Mouse (Mus musculus) C2C12 (cell line): ENCODE results near the gene Gstk1.

ENCODE experiments used
- CTCF ChIP-seq: IDR thresholded peaks from one replicate; pipeline ENCODE4 v1.5.1; 2011; ENCODE audit not compliant: control insufficient read depth, insufficient read depth, insufficient read length
- FOSL1 ChIP-seq: IDR thresholded peaks from one replicate; pipeline ENCODE4 v1.8.0; 2011; ENCODE audit warnings: mild to moderate bottlenecking, low read length; ENCODE audit not compliant: poor library complexity, insufficient read depth, severe bottlenecking
- MAX ChIP-seq: IDR thresholded peaks from one replicate; pipeline ENCODE4 v1.6.1; 2011; ENCODE audit warnings: mild to moderate bottlenecking, control low read depth
- MYOD1 ChIP-seq: IDR thresholded peaks from one replicate; pipeline ENCODE4 v1.6.1; 2011; ENCODE audit warnings: low read depth; ENCODE audit not compliant: control insufficient read depth, insufficient read length
- MYOG ChIP-seq: IDR thresholded peaks from one replicate; pipeline ENCODE4 v1.6.1; 2011; ENCODE audit not compliant: control insufficient read depth, insufficient read length; ENCODE audit errors: extremely low read depth
- USF1 ChIP-seq: IDR thresholded peaks from one replicate; pipeline ENCODE4 v1.6.1; 2011; ENCODE audit warnings: low read depth, mild to moderate bottlenecking, control low read depth, moderate library complexity

DNA sequence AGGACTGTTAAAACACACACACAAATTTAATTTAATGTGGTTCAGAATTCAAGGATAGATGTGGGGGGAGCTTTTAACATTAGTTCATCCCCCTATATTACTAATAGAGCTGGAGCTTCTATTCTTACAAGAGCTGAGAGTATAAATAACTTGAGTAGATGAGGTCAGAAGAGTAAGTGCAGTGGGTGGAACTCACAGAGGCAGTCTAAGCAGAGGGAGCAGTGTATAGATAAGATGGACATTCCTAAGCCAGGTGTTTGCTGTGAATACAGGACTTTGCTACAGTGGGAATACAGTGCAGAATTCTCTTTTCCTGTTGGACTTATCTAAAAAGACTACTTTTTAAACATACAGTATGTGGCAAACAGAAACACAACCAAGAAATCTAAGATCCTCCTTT lies 25.1 kb downstream of the Gstk1 start:
- TF ChIP-seq CTCF (no peak), MAX (no peak), MYOD1 (no peak), USF1 (no peak), MYOG (no peak), FOSL1 (no peak)
